Mouse (Mus musculus) embryonic facial prominence, embryonic 11.5 days (tissue): ENCODE data around the gene E130309D02Rik. TPM values are rescaled to one million over a fixed set of nuclear protein-coding genes. Genes with fewer than 3 reads are reported as not detected.
A peak's percentile ranks its signal among the peaks of the same experiment; 100 is the strongest.

Experiments used
- ATAC-seq: fragments of 200-750 bp; cut with Nextera tagmentation; replicated peaks from 2 replicates; pipeline ENCODE4 v1.8.0; 2017; ENCODE audit warnings: low read depth; ENCODE audit not compliant: insufficient number of reproducible peaks, low FRiP score, low TSS enrichment
- DNase-seq: peaks from one replicate; pipeline ENCODE4 v3.0.0-alpha.2; 2015; ENCODE audit warnings: low spot score
- H3K27ac ChIP-seq: fragments of 300-500 bp; sonication (generic); replicated peaks from 2 replicates; pipeline ENCODE4 v1.5.1; 2014; ENCODE audit warnings: mild to moderate bottlenecking, low read depth, low read length, control low read depth
- H3K27me3 ChIP-seq: fragments of 300-500 bp; sonication (generic); 2 replicates; pipeline ENCODE4 v1.6.1; 2014; ENCODE audit warnings: mild to moderate bottlenecking, low read length, moderate library complexity, mixed read lengths; ENCODE audit not compliant: control insufficient read depth, insufficient read depth
- H3K36me3 ChIP-seq: fragments of 300-500 bp; sonication (generic); replicated peaks from 2 replicates; pipeline ENCODE4 v1.6.1; 2014; ENCODE audit warnings: low read depth, mild to moderate bottlenecking, low read length, moderate library complexity, mixed read lengths; ENCODE audit not compliant: control insufficient read depth, insufficient read depth
- H3K4me1 ChIP-seq: fragments of 300-500 bp; sonication (generic); 2 replicates; pipeline ENCODE4 v1.6.1; 2014; ENCODE audit warnings: low read length, mixed read lengths; ENCODE audit not compliant: control insufficient read depth, insufficient read depth
- H3K4me2 ChIP-seq: fragments of 300-500 bp; sonication (generic); 2 replicates; pipeline ENCODE4 v1.6.1; 2014; ENCODE audit warnings: low read depth, mild to moderate bottlenecking, control low read depth, low read length, moderate library complexity
- H3K4me3 ChIP-seq: fragments of 300-500 bp; sonication (generic); 2 replicates; pipeline ENCODE4 v1.5.1; 2014; ENCODE audit warnings: low read depth, low read length, control low read depth
- H3K9ac ChIP-seq: fragments of 300-500 bp; sonication (generic); replicated peaks from 2 replicates; pipeline ENCODE4 v1.6.1; 2014; ENCODE audit warnings: mild to moderate bottlenecking, control low read depth, low read length
- H3K9me3 ChIP-seq: fragments of 300-500 bp; sonication (generic); replicated peaks from 2 replicates; pipeline ENCODE4 v1.6.1; 2016; ENCODE audit warnings: mild to moderate bottlenecking, low read length, inconsistent platforms, mixed read lengths; ENCODE audit not compliant: control insufficient read depth
- WGBS: fragments of 180-500 bp; shearing (Covaris S2); extraction: QIAGEN DNeasy Blood & Tissue Kit; methylation state at CpG from one replicate; pipeline ENCODE4 v1.1.7; 2014; 5-methylcytosine and 5-hydroxymethylcytosine counted together
- polyA plus RNA-seq: library from polyadenylated mRNA; unstranded; fragments of >200 nt; fragmentation: Nextera tagmentation; extraction: Ambion mirVana; gene quantifications from 2 replicates; pipeline ENCODE4 v1.2.1, GENCODE M21; 2014

The E130309D02Rik gene
- polyA plus RNA-seq, 1 experiment from 2014 or later: 35.5 TPM

GRCm38 (mm10) chr5:143272108-143272507 lies 43.1 kb downstream of the E130309D02Rik start:
- ATAC-seq (no peak), DNase-seq (no peak)
- H3K27me3 ChIP-seq: no peaks in the 10 kb centered on the region
- WGBS: 72% methylated on average over 3 of the region's 3 CpGs
- no peak overlapping the region for H3K9ac ChIP-seq
- H3K4me2 ChIP-seq: no peak overlapping the region
- no peaks in the 10 kb centered on the region for H3K36me3 ChIP-seq
- no peak overlapping the region for H3K27ac ChIP-seq
- no peaks in the 10 kb centered on the region; the same call in none of the 2 replicates for H3K4me1 ChIP-seq
- H3K9me3 ChIP-seq: no peaks in the 10 kb centered on the region
- no peak overlapping the region for H3K4me3 ChIP-seq

GRCm38 (mm10) chr5:143271642-143272041 lies 43.5 kb downstream of the E130309D02Rik start:
- no peaks in the 10 kb centered on the region for H3K27me3 ChIP-seq
- no peaks in the 10 kb centered on the region; the same call in none of the 2 replicates for H3K4me1 ChIP-seq
- no peak for ATAC-seq
- no peaks in the 10 kb centered on the region for H3K36me3 ChIP-seq
- no peak overlapping the region for H3K9ac ChIP-seq
- WGBS: 87% methylated on average over 6 of the region's 6 CpGs
- H3K27ac ChIP-seq: no peak overlapping the region
- no peak for DNase-seq
- H3K4me3 ChIP-seq: no peak overlapping the region
- H3K9me3 ChIP-seq: no peaks in the 10 kb centered on the region
- no peak overlapping the region for H3K4me2 ChIP-seq

GRCm38 (mm10) chr5:143270151-143270519 lies 45.0 kb downstream of the E130309D02Rik start:
- Histone ChIP-seq H3K9me3 (no peaks in the 10 kb centered on the region), H3K36me3 (no peaks in the 10 kb centered on the region), H3K4me3 (peak overlapping the region; percentile 96), H3K4me1 (no peaks in the 10 kb centered on the region; the same call in none of the 2 replicates), H3K27ac (peak overlapping the region; percentile 65; the same call in 1 of the 2 replicates), H3K4me2 (peak overlapping the region; percentile 91), H3K9ac (peak overlapping the region; percentile 94), H3K27me3 (no peaks in the 10 kb centered on the region)
- ATAC-seq (peak; percentile 30; the same call in 1 of the 2 replicates), DNase-seq (no peak)
- 4% methylated on average over 12 of the region's 12 CpGs for WGBS

- ATAC-seq (peak; percentile 72), DNase-seq (peak; percentile 75)
- no peaks in the 10 kb centered on the region for H3K27me3 ChIP-seq
- H3K27ac ChIP-seq: peak within 1 kb of the TSS; percentile 65; the same call in 1 of the 2 replicates
- under 1% methylated on average over 76 of the region's 79 CpGs for WGBS
- H3K36me3 ChIP-seq: no peaks in the 10 kb centered on the region
- no peaks in the 10 kb centered on the region for H3K9me3 ChIP-seq
- peak within 1 kb of the TSS; percentile 94 for H3K9ac ChIP-seq
- peak within 1 kb of the TSS; percentile 96 for H3K4me3 ChIP-seq
- peak within 1 kb of the TSS; percentile 91 for H3K4me2 ChIP-seq
- no peaks in the 10 kb centered on the region; the same call in none of the 2 replicates for H3K4me1 ChIP-seq
These were observed 45.6 kb downstream of the E130309D02Rik start, which contains the start of gene Zfp316 for GRCm38 (mm10) chr5:143269363-143270150. Gene Zfp316 (minus strand): TSS chr5:143270022.

GRCm38 (mm10) chr5:143268985-143269362 lies 46.2 kb downstream of the E130309D02Rik start:
- H3K27ac ChIP-seq: no peak overlapping the region

GRCm38 (mm10) chr5:143266794-143267193 lies 48.4 kb downstream of the E130309D02Rik start:
- Histone ChIP-seq H3K27ac (no peak overlapping the region), H3K36me3 (no peaks in the 10 kb centered on the region; the same call in none of the 2 replicates), H3K4me2 (no peak overlapping the region), H3K9ac (no peak overlapping the region), H3K4me1 (no peaks in the 10 kb centered on the region; the same call in none of the 2 replicates), H3K4me3 (no peak overlapping the region), H3K27me3 (no peaks in the 10 kb centered on the region), H3K9me3 (no peaks in the 10 kb centered on the region)
- DNase-seq (no peak), ATAC-seq (no peak)
- 86% methylated on average over 6 of the region's 6 CpGs for WGBS

More at GRCm38 (mm10) chr5:143268985-143269362, 46.2 kb downstream of the E130309D02Rik start:
- Histone ChIP-seq H3K27me3 (no peaks in the 10 kb centered on the region), H3K9me3 (no peaks in the 10 kb centered on the region), H3K36me3 (no peaks in the 10 kb centered on the region; the same call in 1 of the 2 replicates), H3K4me1 (no peaks in the 10 kb centered on the region; the same call in none of the 2 replicates), H3K9ac (peak overlapping the region; percentile 94), H3K4me3 (peak overlapping the region; percentile 96), H3K4me2 (peak overlapping the region; percentile 91)
- 17% methylated on average over 8 of the region's 8 CpGs for WGBS
- ATAC-seq (no peak), DNase-seq (no peak)

- Histone ChIP-seq H3K9ac (no peak overlapping the region), H3K9me3 (no peaks in the 10 kb centered on the region), H3K4me1 (no peaks in the 10 kb centered on the region; the same call in none of the 2 replicates), H3K4me2 (no peak overlapping the region), H3K4me3 (no peak overlapping the region), H3K27me3 (no peaks in the 10 kb centered on the region), H3K36me3 (no peaks in the 10 kb centered on the region; the same call in none of the 2 replicates), H3K27ac (no peak overlapping the region)
- WGBS: 75% methylated on average over 1 of the region's 1 CpGs
- DNase-seq (no peak), ATAC-seq (no peak)
These were observed 49.8 kb downstream of the E130309D02Rik start for GRCm38 (mm10) chr5:143265409-143265808.

GRCm38 (mm10) chr5:143264689-143265088 lies 50.5 kb downstream of the E130309D02Rik start:
- WGBS: 88% methylated on average over 10 of the region's 10 CpGs
- Histone ChIP-seq H3K9ac (no peak overlapping the region), H3K27me3 (no peaks in the 10 kb centered on the region), H3K27ac (no peak overlapping the region), H3K9me3 (no peaks in the 10 kb centered on the region), H3K4me3 (no peak overlapping the region), H3K4me1 (no peaks in the 10 kb centered on the region; the same call in none of the 2 replicates), H3K36me3 (no peaks in the 10 kb centered on the region; the same call in none of the 2 replicates), H3K4me2 (no peak overlapping the region)
- ATAC-seq (no peak), DNase-seq (no peak)
